Mouse (Mus musculus): ENCODE results near the gene Slc25a53.

DNA sequence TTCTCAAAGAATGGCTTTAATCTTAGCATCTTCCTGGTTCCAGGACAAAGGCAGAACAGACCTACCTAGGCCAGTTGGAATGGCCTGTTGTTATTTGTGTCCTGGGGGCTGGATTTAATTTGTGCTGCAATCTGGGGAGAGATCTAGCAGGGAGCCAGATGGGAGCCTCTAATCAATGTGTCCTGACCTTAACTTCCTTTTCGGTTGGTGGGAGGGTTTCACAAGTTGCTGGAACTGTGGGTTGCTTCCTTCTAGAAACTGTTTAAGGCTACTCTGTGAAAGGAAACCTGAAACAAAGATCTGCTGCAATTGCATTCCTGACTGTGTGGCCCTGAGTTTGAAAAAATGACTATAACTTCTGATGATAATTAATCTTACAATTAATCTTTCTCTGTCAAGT lies 20.4 kb downstream of the Slc25a53 start:
- TF ChIP-seq UBTF (IDR thresholded peaks at IDR 0.05; ENCODE audit: low read depth, low read length) (no peak), POLR2A (IDR thresholded peaks at IDR 0.05; ENCODE audit: low read depth, low read length) (no peak), CTCF (conservative IDR thresholded peaks at IDR 0.05 in 1 of 2, IDR thresholded peaks at IDR 0.05 in 1 of 2; ENCODE audit: low read depth in 2 of 2, low read length in 2 of 2) (no peak), KAT2A (IDR thresholded peaks at IDR 0.05; ENCODE audit: insufficient replicate concordance, low read length) (no peak), MAZ (IDR thresholded peaks at IDR 0.05; ENCODE audit: low read depth, low read length) (no peak), SIN3A (IDR thresholded peaks at IDR 0.05; ENCODE audit: low read length) (no peak), EP300 (IDR thresholded peaks at IDR 0.05; ENCODE audit: low read length) (no peak), TCF12 (IDR thresholded peaks at IDR 0.05; ENCODE audit: low read depth, low read length) (no peak), E2F4 (IDR thresholded peaks at IDR 0.05; ENCODE audit: insufficient replicate concordance, low read depth, low read length) (no peak), RAD21 (IDR thresholded peaks at IDR 0.05; ENCODE audit: low read depth, low read length) (no peak), MXI1 (IDR thresholded peaks at IDR 0.05; ENCODE audit: low read depth, low read length) (no peak), ELF1 (IDR thresholded peaks at IDR 0.05; ENCODE audit: low read depth, low read length) (no peak)

All from CH12.LX (cell line).